Comparison of ENCODE assay signal across 8 mouse cellular contexts in genomic region chr7:143296001-143296379, GRCm38 (mm10).
DNase-seq lines count a peak whose midpoint lies in the region; ATAC-seq and TF ChIP-seq lines count a peak whose summit lies in the region.

No protein-coding gene starts in this region.

- H3K4me1 ChIP-seq in lung, adult 2 months (ENCODE audit: control insufficient read depth, insufficient read depth, low read length) = peaks cover 6% of the 10 kb centered on the region; the same call in 1 of the 2 replicates
- peaks cover 15% of the 10 kb centered on the region for H3K4me1 ChIP-seq in forebrain, embryonic 13.5 days
- peaks cover 39% of the 10 kb centered on the region for H3K4me1 ChIP-seq in limb, embryonic 15.5 days
- peaks cover 10% of the 10 kb centered on the region; the same call in 1 of the 2 replicates for H3K4me1 ChIP-seq in olfactory bulb, adult 2 months (ENCODE audit: control insufficient read depth, insufficient read depth, low read length)

- peak overlapping the region; percentile 64 for H3K4me2 ChIP-seq in forebrain, embryonic 13.5 days
- peak overlapping the region; percentile 39 for H3K4me2 ChIP-seq in limb, embryonic 15.5 days

- no peak for DNase-seq in lung, adult 2 months
- DNase-seq in lung, postnatal 36 days = no peak
- peak; percentile 40 for DNase-seq in brain, embryonic 14.5 days (ENCODE audit: low read depth)
- no peak for DNase-seq in right cerebral cortex, postnatal 36 days (ENCODE audit: low spot score in 2 of 2)
- no peak for DNase-seq in urinary bladder, postnatal 4 days (ENCODE audit: low spot score in 2 of 2)

- H3K9me3 ChIP-seq in forebrain, embryonic 13.5 days (replicated peaks) = peaks cover 18% of the 10 kb centered on the region; the same call in 1 of the 2 replicates
- H3K9me3 ChIP-seq in limb, embryonic 15.5 days = no peaks in the 10 kb centered on the region

- H3K4me3 ChIP-seq in lung, adult 2 months (replicated peaks; ENCODE audit: extremely low read depth, low read depth, low read length) = peak overlapping the region; percentile 76
- peak overlapping the region; percentile 57 for H3K4me3 ChIP-seq in forebrain, embryonic 13.5 days
- H3K4me3 ChIP-seq in limb, embryonic 15.5 days = peak overlapping the region; percentile 49
- peak overlapping the region; percentile 49 for H3K4me3 ChIP-seq in olfactory bulb, adult 2 months (ENCODE audit: insufficient read depth, low read depth, low read length)

- 41% methylated on average over 20 of the region's 20 CpGs for WGBS in lung, adult 2 months
- WGBS in forebrain, embryonic 13.5 days = 41% methylated on average over 20 of the region's 20 CpGs
- 38% methylated on average over 20 of the region's 20 CpGs for WGBS in limb, embryonic 15.5 days
- 36% methylated on average over 20 of the region's 20 CpGs for WGBS in olfactory bulb, adult 2 months

- no peaks in the 10 kb centered on the region for H3K36me3 ChIP-seq in forebrain, embryonic 13.5 days (ENCODE audit: poor library complexity, severe bottlenecking)
- no peaks in the 10 kb centered on the region for H3K36me3 ChIP-seq in limb, embryonic 15.5 days

- H3K27me3 ChIP-seq in forebrain, embryonic 13.5 days = peaks cover 10% of the 10 kb centered on the region
- no peaks in the 10 kb centered on the region for H3K27me3 ChIP-seq in limb, embryonic 15.5 days

- peak overlapping the region; percentile 57 for H3K27ac ChIP-seq in forebrain, embryonic 13.5 days
- peak overlapping the region; percentile 81 for H3K27ac ChIP-seq in limb, embryonic 15.5 days
- peak overlapping the region; percentile 35 for H3K27ac ChIP-seq in olfactory bulb, adult 2 months (ENCODE audit: insufficient read depth, low read depth, low read length)

- peak; percentile 28 for ATAC-seq in forebrain, embryonic 13.5 days
- ATAC-seq in limb, embryonic 15.5 days (ENCODE audit: insufficient number of reproducible peaks, low FRiP score, low TSS enrichment, low read depth) = peak; percentile 19; the same call in 1 of the 2 replicates

- no peak for TF ChIP-seq POLR2A in lung, adult 2 months (IDR thresholded peaks at IDR 0.05; ENCODE audit: borderline replicate concordance, extremely low read depth, low read depth, low read length)
- TF ChIP-seq POLR2A in brain, embryonic 14.5 days (IDR thresholded peaks at IDR 0.05; ENCODE audit: borderline replicate concordance, extremely low read depth, insufficient read depth, insufficient read length, poor library complexity, severe bottlenecking) = no peak
- TF ChIP-seq POLR2A in olfactory bulb, adult 2 months (IDR thresholded peaks at IDR 0.05; ENCODE audit: insufficient read depth, low read depth, low read length) = no peak

- peak overlapping the region; percentile 70 for H3K9ac ChIP-seq in forebrain, embryonic 13.5 days
- peak overlapping the region; percentile 48 for H3K9ac ChIP-seq in limb, embryonic 15.5 days

- no peak for TF ChIP-seq CTCF in lung, adult 2 months (IDR thresholded peaks at IDR 0.05; ENCODE audit: insufficient read depth, low read length)
- TF ChIP-seq CTCF in brain, embryonic 14.5 days (IDR thresholded peaks at IDR 0.05; ENCODE audit: borderline replicate concordance, extremely low read depth, insufficient read depth, insufficient read length) = no peak
- no peak for TF ChIP-seq CTCF in olfactory bulb, adult 2 months (IDR thresholded peaks at IDR 0.05; ENCODE audit: insufficient read depth, low read depth, low read length)
